Mouse (Mus musculus): Measurements from ENCODE around the gene Rho. TPM values are rescaled to one million over a fixed set of nuclear protein-coding genes. Genes with fewer than 3 reads are reported as not detected.

Rho gene
- polyA plus RNA-seq, 1 experiment from 2014 or later = not detected

DNA sequence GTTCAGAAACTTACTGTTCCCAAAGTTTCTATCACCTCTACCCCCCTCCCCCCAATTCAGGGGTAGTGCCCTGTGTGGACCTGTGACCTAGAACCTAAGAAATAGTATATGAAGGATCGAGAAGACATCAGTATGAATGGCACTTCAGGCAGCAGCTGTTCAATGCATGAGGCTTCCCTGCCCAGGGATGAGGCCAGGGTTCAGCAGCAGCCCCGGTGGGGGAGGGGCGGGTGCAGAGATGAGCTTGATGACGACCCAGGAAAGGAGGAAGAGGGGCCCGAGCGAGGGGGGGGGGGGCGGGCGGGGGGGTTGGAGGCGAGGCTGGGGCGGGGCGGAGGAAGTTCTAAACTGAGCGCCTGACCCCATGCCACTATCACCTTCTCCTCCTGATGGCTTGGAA is 9.6 kb downstream of the Rho start:
- Histone ChIP-seq H3K4me1 (ENCODE audit: control insufficient read depth, low read depth, low read length) (peaks cover 5% of the 10 kb centered on the region; the same call in 1 of the 2 replicates), H3K4me2 (ENCODE audit: low read depth, low read length) (no peak overlapping the region), H3K9me3 (replicated peaks; ENCODE audit: control insufficient read depth, low read length) (no peaks in the 10 kb centered on the region), H3K36me3 (ENCODE audit: control insufficient read depth, insufficient read depth) (no peaks in the 10 kb centered on the region), H3K4me3 (ENCODE audit: low read depth, low read length) (no peak overlapping the region), H3K27ac (ENCODE audit: low read length) (no peak overlapping the region), H3K27me3 (ENCODE audit: control insufficient read depth, insufficient read depth, low read depth, low read length) (no peaks in the 10 kb centered on the region), H3K9ac (ENCODE audit: low read depth, low read length) (no peak overlapping the region)
- WGBS (ENCODE audit: insufficient replicate concordance) = 3% methylated on average over 6 of the region's 12 CpGs
- 0 out of 2 replicates have a peak, but pooled peaks have one; percentile 27 for ATAC-seq (ENCODE audit: low read depth)

GRCm38 (mm10) chr6:115943498-115944427 is 12.2 kb downstream of the Rho start:
- no peak overlapping the region for H3K4me2 ChIP-seq (ENCODE audit: low read depth, low read length)
- 37% methylated on average over 9 of the region's 9 CpGs for WGBS (ENCODE audit: insufficient replicate concordance)
- H3K36me3 ChIP-seq (ENCODE audit: control insufficient read depth, insufficient read depth) = no peaks in the 10 kb centered on the region
- no peak overlapping the region for H3K9ac ChIP-seq (ENCODE audit: low read depth, low read length)
- peaks cover 5% of the 10 kb centered on the region; the same call in 1 of the 2 replicates for H3K4me1 ChIP-seq (ENCODE audit: control insufficient read depth, low read depth, low read length)
- H3K4me3 ChIP-seq (ENCODE audit: low read depth, low read length) = no peak overlapping the region
- no peak for ATAC-seq (ENCODE audit: low read depth)
- H3K9me3 ChIP-seq (replicated peaks; ENCODE audit: control insufficient read depth, low read length) = no peaks in the 10 kb centered on the region
- no peak overlapping the region for H3K27ac ChIP-seq (ENCODE audit: low read length)
- no peaks in the 10 kb centered on the region for H3K27me3 ChIP-seq (ENCODE audit: control insufficient read depth, insufficient read depth, low read depth, low read length)

- WGBS (ENCODE audit: insufficient replicate concordance) = 64% methylated on average over 5 of the region's 5 CpGs
- no peak within 1 kb of the TSS for H3K4me3 ChIP-seq (ENCODE audit: low read depth, low read length)
- H3K9ac ChIP-seq (ENCODE audit: low read depth, low read length) = no peak within 1 kb of the TSS
- H3K4me1 ChIP-seq (ENCODE audit: control insufficient read depth, low read depth, low read length) = peaks cover 5% of the 10 kb centered on the region; the same call in 1 of the 2 replicates
- H3K27ac ChIP-seq (ENCODE audit: low read length) = no peak within 1 kb of the TSS
- ATAC-seq (ENCODE audit: low read depth) = no peak
- H3K4me2 ChIP-seq (ENCODE audit: low read depth, low read length) = no peak within 1 kb of the TSS
- H3K36me3 ChIP-seq (ENCODE audit: control insufficient read depth, insufficient read depth) = no peaks in the 10 kb centered on the region
- no peaks in the 10 kb centered on the region for H3K9me3 ChIP-seq (replicated peaks; ENCODE audit: control insufficient read depth, low read length)
- no peaks in the 10 kb centered on the region for H3K27me3 ChIP-seq (ENCODE audit: control insufficient read depth, insufficient read depth, low read depth, low read length)
Observed at GRCm38 (mm10) chr6:115944638-115945037, 13.1 kb downstream of the Rho start, which contains the start of gene H1foo. Gene H1foo (plus strand): TSS chr6:115944938.

DNA sequence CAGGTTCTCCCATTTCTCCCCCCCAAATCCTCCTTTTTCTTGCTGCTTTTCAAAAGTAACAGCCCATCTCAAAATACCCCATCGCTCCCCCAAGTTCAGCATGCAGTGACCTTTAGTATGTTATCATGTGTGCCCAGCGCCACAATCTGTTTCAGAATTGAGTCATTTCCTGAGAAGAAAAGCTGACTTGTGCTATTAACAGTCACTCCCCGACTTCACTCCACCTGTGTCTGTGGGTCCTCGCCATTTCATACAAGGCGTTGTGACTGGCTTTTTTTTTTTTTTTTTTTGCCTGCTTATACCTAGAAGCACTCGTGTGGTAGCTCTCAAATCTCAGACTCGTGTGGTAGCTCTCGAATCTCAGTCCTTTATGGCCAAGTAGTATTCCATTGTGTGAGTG is 14.1 kb downstream of the Rho start:
- 27% methylated on average over 8 of the region's 8 CpGs for WGBS (ENCODE audit: insufficient replicate concordance)
- ATAC-seq (ENCODE audit: low read depth) = no peak
- Histone ChIP-seq H3K9ac (ENCODE audit: low read depth, low read length) (no peak overlapping the region), H3K36me3 (ENCODE audit: control insufficient read depth, insufficient read depth) (no peaks in the 10 kb centered on the region), H3K4me3 (ENCODE audit: low read depth, low read length) (no peak overlapping the region), H3K27ac (ENCODE audit: low read length) (no peak overlapping the region), H3K4me2 (ENCODE audit: low read depth, low read length) (no peak overlapping the region), H3K27me3 (ENCODE audit: control insufficient read depth, insufficient read depth, low read depth, low read length) (no peaks in the 10 kb centered on the region), H3K9me3 (replicated peaks; ENCODE audit: control insufficient read depth, low read length) (no peaks in the 10 kb centered on the region), H3K4me1 (ENCODE audit: control insufficient read depth, low read depth, low read length) (peaks cover 4% of the 10 kb centered on the region; the same call in 1 of the 2 replicates)

DNA sequence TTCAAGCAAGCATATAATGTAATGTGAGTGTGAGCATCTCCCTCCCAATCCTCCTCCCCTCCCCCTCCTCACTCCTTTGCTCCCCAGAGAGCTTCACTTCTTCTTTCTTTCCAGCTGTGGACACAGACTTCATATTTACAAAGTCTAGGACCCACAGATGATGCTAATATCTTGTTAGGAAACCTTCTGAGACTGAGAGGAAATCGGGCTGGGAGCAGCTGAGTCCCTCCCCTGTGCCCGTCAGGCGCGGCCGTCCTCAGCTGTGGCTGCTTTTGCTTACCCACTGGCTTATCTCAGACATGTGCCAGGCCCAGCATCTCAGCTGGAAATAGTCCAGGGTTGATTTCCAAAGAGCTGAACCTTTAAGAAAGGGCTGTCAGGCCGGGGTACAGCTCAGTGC is 14.8 kb downstream of the Rho start:
- no peak for ATAC-seq (ENCODE audit: low read depth)
- no peak overlapping the region for H3K27ac ChIP-seq (ENCODE audit: low read length)
- 18% methylated on average over 6 of the region's 6 CpGs for WGBS (ENCODE audit: insufficient replicate concordance)

GRCm38 (mm10) chr6:115954506-115955074 is 23.0 kb downstream of the Rho start:
- no peak for ATAC-seq (ENCODE audit: low read depth)
- H3K4me2 ChIP-seq (ENCODE audit: low read depth, low read length) = no peak overlapping the region
- no peaks in the 10 kb centered on the region for H3K27me3 ChIP-seq (ENCODE audit: control insufficient read depth, insufficient read depth, low read depth, low read length)
- H3K36me3 ChIP-seq (ENCODE audit: control insufficient read depth, insufficient read depth) = no peaks in the 10 kb centered on the region; the same call in 1 of the 2 replicates
- no peaks in the 10 kb centered on the region for H3K9me3 ChIP-seq (replicated peaks; ENCODE audit: control insufficient read depth, low read length)
- H3K4me1 ChIP-seq (ENCODE audit: control insufficient read depth, low read depth, low read length) = peaks cover 4% of the 10 kb centered on the region; the same call in 1 of the 2 replicates
- H3K27ac ChIP-seq (ENCODE audit: low read length) = no peak overlapping the region
- WGBS (ENCODE audit: insufficient replicate concordance) = 74% methylated on average over 9 of the region's 9 CpGs
- no peak overlapping the region for H3K9ac ChIP-seq (ENCODE audit: low read depth, low read length)
- no peak overlapping the region for H3K4me3 ChIP-seq (ENCODE audit: low read depth, low read length)

More for the DNA sequence above, 14.8 kb downstream of the Rho start:
- Histone ChIP-seq H3K27me3 (ENCODE audit: control insufficient read depth, insufficient read depth, low read depth, low read length) (no peaks in the 10 kb centered on the region), H3K4me2 (ENCODE audit: low read depth, low read length) (no peak overlapping the region), H3K36me3 (ENCODE audit: control insufficient read depth, insufficient read depth) (no peaks in the 10 kb centered on the region), H3K9ac (ENCODE audit: low read depth, low read length) (no peak overlapping the region), H3K4me3 (ENCODE audit: low read depth, low read length) (no peak overlapping the region), H3K9me3 (replicated peaks; ENCODE audit: control insufficient read depth, low read length) (no peaks in the 10 kb centered on the region), H3K4me1 (ENCODE audit: control insufficient read depth, low read depth, low read length) (no peaks in the 10 kb centered on the region; the same call in 1 of the 2 replicates)

- H3K36me3 ChIP-seq (ENCODE audit: control insufficient read depth, insufficient read depth) = no peaks in the 10 kb centered on the region; the same call in 1 of the 2 replicates
- ATAC-seq (ENCODE audit: low read depth) = no peak
- WGBS (ENCODE audit: insufficient replicate concordance) = 63% methylated on average over 4 of the region's 4 CpGs
Observed at GRCm38 (mm10) chr6:115955169-115955568, 23.6 kb downstream of the Rho start.

DNA sequence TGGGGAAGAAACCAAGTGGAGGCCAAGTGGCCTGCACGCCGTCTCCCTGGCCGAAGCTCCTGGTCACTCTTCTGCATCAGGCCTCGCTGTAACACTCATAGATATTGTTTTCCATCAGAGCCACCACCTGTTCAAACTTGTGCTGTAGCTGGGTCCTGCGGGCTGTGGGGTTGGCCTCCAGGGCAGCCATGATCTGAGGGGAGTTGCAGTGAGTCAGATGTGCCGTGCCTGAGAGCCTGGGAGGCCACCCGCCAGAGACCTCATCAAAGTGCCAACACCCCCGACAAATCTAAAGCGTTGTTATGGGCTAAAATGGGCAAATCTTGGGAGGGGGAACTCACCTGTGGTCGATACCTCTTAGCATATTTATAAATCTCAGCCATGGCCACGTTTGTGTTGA is 24.1 kb downstream of the Rho start:
- no peak overlapping the region for H3K9ac ChIP-seq (ENCODE audit: low read depth, low read length)
- no peaks in the 10 kb centered on the region for H3K9me3 ChIP-seq (replicated peaks; ENCODE audit: control insufficient read depth, low read length)
- H3K4me3 ChIP-seq (ENCODE audit: low read depth, low read length) = no peak overlapping the region
- no peaks in the 10 kb centered on the region for H3K27me3 ChIP-seq (ENCODE audit: control insufficient read depth, insufficient read depth, low read depth, low read length)
- ATAC-seq (ENCODE audit: low read depth) = no peak
- no peaks in the 10 kb centered on the region; the same call in 1 of the 2 replicates for H3K36me3 ChIP-seq (ENCODE audit: control insufficient read depth, insufficient read depth)
- no peak overlapping the region for H3K27ac ChIP-seq (ENCODE audit: low read length)
- no peak overlapping the region for H3K4me2 ChIP-seq (ENCODE audit: low read depth, low read length)
- peaks cover 4% of the 10 kb centered on the region; the same call in 1 of the 2 replicates for H3K4me1 ChIP-seq (ENCODE audit: control insufficient read depth, low read depth, low read length)
- WGBS (ENCODE audit: insufficient replicate concordance) = 69% methylated on average over 11 of the region's 11 CpGs

More at GRCm38 (mm10) chr6:115955169-115955568, 23.6 kb downstream of the Rho start:
- Histone ChIP-seq H3K27ac (ENCODE audit: low read length) (no peak overlapping the region), H3K9ac (ENCODE audit: low read depth, low read length) (no peak overlapping the region), H3K9me3 (replicated peaks; ENCODE audit: control insufficient read depth, low read length) (no peaks in the 10 kb centered on the region), H3K27me3 (ENCODE audit: control insufficient read depth, insufficient read depth, low read depth, low read length) (no peaks in the 10 kb centered on the region), H3K4me1 (ENCODE audit: control insufficient read depth, low read depth, low read length) (peaks cover 4% of the 10 kb centered on the region; the same call in 1 of the 2 replicates), H3K4me3 (ENCODE audit: low read depth, low read length) (no peak overlapping the region), H3K4me2 (ENCODE audit: low read depth, low read length) (no peak overlapping the region)
